Mouse (Mus musculus) kidney, adult 10 weeks (tissue): ENCODE data around the gene Cxcr2. TPM values are rescaled to one million over a fixed set of nuclear protein-coding genes. Genes with fewer than 3 reads are reported as not detected.

Source experiments
- polyA plus RNA-seq: library from polyadenylated mRNA; stranded (reverse); fragments of 350-450 nt; fragmentation: Illumina TruSeq; extraction: RNeasy Lipid Tissue Mini Kit (QIAGEN cat#74804); gene quantifications from one replicate; pipeline ENCODE4 v1.2.3, GENCODE M21; 2014; ENCODE audit warnings: low read depth, low replicate concordance

Cxcr2 gene
- not detected for polyA plus RNA-seq

GRCm38 (mm10) chr1:74153461-74154184 lies at the start of gene Cxcr2:
Gene Cxcr2, plus strand, starts transcription at chr1:74153989.

GRCm38 (mm10) chr1:74124021-74124981 lies 29.5 kb upstream of the Cxcr2 start, which contains the start of gene Tns1:
Gene Tns1, minus strand, starts transcription at chr1:74124449.

GRCm38 (mm10) chr1:74124991-74125552 lies 28.7 kb upstream of the Cxcr2 start, which contains the start of gene Rufy4:
Gene Rufy4, plus strand, starts transcription at chr1:74125541.

GRCm38 (mm10) chr1:74194445-74194844 lies 40.7 kb downstream of the Cxcr2 start, which contains the start of gene Cxcr1:
Gene Cxcr1, minus strand, starts transcription at chr1:74194631.

Other genes with a start within 250 kb of the Cxcr2 start
- 64.9 TPM for gene Tns1, start 29.5 kb upstream of the Cxcr2 start, polyA plus RNA-seq
- 0.57 TPM for gene Rufy4, start 28.4 kb upstream of the Cxcr2 start, polyA plus RNA-seq
- not detected for gene Cxcr1, start 40.6 kb downstream of the Cxcr2 start, polyA plus RNA-seq
- gene Arpc2, start 82.1 kb downstream of the Cxcr2 start, polyA plus RNA-seq, result 381 TPM
- not detected for gene Gpbar1, start 124.6 kb downstream of the Cxcr2 start, polyA plus RNA-seq
- 4.0 TPM for gene Aamp, start 130.7 kb downstream of the Cxcr2 start, polyA plus RNA-seq
- 4.9 TPM for gene Pnkd, start 130.9 kb downstream of the Cxcr2 start, polyA plus RNA-seq
- gene Tmbim1, start 151.6 kb downstream of the Cxcr2 start, polyA plus RNA-seq, result 13.5 TPM
- gene Catip, start 208.1 kb downstream of the Cxcr2 start, polyA plus RNA-seq, result 0.28 TPM
- gene Slc11a1, start 221.2 kb downstream of the Cxcr2 start, polyA plus RNA-seq, result not detected
- gene Ctdsp1, start 237.5 kb downstream of the Cxcr2 start, polyA plus RNA-seq, result 19.7 TPM